Mouse (Mus musculus): ENCODE data around the gene Gdf5. TPM values are rescaled to one million over a fixed set of nuclear protein-coding genes. Genes with fewer than 3 reads are reported as not detected.
"Not testable (repeated sequence)": the region's sequence is repeated elsewhere in the genome, so short reads cannot be mapped to it uniquely, and the experiment has no call there.

Gdf5 gene
- total RNA-seq, 2 experiments from 2014 or later, result 0.13 TPM; not detected in 1

GRCm38 (mm10) chr2:155941697-155942442 is 3.3 kb downstream of the Gdf5 start:
- DNase-seq, result peak in 1 of 2 experiments; percentile 39

- no peak for DNase-seq
Observed at GRCm38 (mm10) chr2:155940681-155941080, 4.5 kb downstream of the Gdf5 start, which contains the start of gene Gm15557. Gene Gm15557 (plus strand): TSS chr2:155940728.

- DNase-seq, result no peak
Observed at GRCm38 (mm10) chr2:155939897-155940529, 5.2 kb downstream of the Gdf5 start.

GRCm38 (mm10) chr2:155929531-155930442 is 15.4 kb downstream of the Gdf5 start, which contains the start of gene Uqcc1:
Gene Uqcc1 (minus strand): TSS chr2:155930310.
- peak; percentile 96 for DNase-seq

GRCm38 (mm10) chr2:155928711-155929345 is 16.3 kb downstream of the Gdf5 start:
- DNase-seq, result no peak

GRCm38 (mm10) chr2:155925213-155925612 is 20.0 kb downstream of the Gdf5 start:
- not testable (repeated sequence) for DNase-seq

GRCm38 (mm10) chr2:155923143-155923542 is 22.0 kb downstream of the Gdf5 start:
- DNase-seq, result no peak

- DNase-seq, result no peak
Observed at GRCm38 (mm10) chr2:155914684-155915083, 30.5 kb downstream of the Gdf5 start.

GRCm38 (mm10) chr2:155903632-155904008 is 41.5 kb downstream of the Gdf5 start:
- no peak for DNase-seq

GRCm38 (mm10) chr2:155902989-155903631 is 42.1 kb downstream of the Gdf5 start:
- peak; percentile 32 to 48 for DNase-seq

- no peak for DNase-seq
Observed at GRCm38 (mm10) chr2:155895046-155895735, 50.0 kb downstream of the Gdf5 start.

- no peak for DNase-seq
Observed at GRCm38 (mm10) chr2:155894307-155895045, 50.7 kb downstream of the Gdf5 start.

Other genes starting within 250 kb of the Gdf5 start
- 1 to 10 TPM; 5.0 to 8.2 TPM for gene Edem2, start 215.9 kb downstream of the Gdf5 start, total RNA-seq (2021)
- not detected for gene Gm17581, start 209.5 kb downstream of the Gdf5 start, total RNA-seq (2021)
- 1 to 10 TPM; 2.4 to 4.8 TPM for gene Procr, start 194.2 kb downstream of the Gdf5 start, total RNA-seq (2021)
- gene Mmp24, start 170.0 kb downstream of the Gdf5 start, total RNA-seq (2021), result not detected
- 10 to 100 TPM; 31.4 to 34.4 TPM for gene BC029722, start 125.9 kb downstream of the Gdf5 start, total RNA-seq (2021)
- 10 to 100 TPM; 59.2 to 65.6 TPM for gene Eif6, start 118.4 kb downstream of the Gdf5 start, total RNA-seq (2021)
- gene Fam83c, start 110.5 kb downstream of the Gdf5 start, total RNA-seq (2021), result not detected
- gene Uqcc1, start 15.1 kb downstream of the Gdf5 start, total RNA-seq (2021), result 100 to 1,000 TPM; 279 to 347 TPM
- not detected for gene Gm15557, start 4.6 kb downstream of the Gdf5 start, total RNA-seq (2021)
- 1 to 10 TPM; 4.5 to 4.8 TPM for gene Cep250, start 11.1 kb upstream of the Gdf5 start, total RNA-seq (2021)
- under 1 TPM in 1 of 2 experiments, not detected in 1; 0.25 TPM for gene 6430550D23Rik, start 62.6 kb upstream of the Gdf5 start, total RNA-seq (2021)
- gene Ergic3, start 62.7 kb upstream of the Gdf5 start, total RNA-seq (2021), result 10 to 100 TPM; 56.9 to 65.5 TPM
- not detected for gene Fer1l4, start 107.6 kb upstream of the Gdf5 start, total RNA-seq (2021)
- gene Spag4, start 119.8 kb upstream of the Gdf5 start, total RNA-seq (2021), result 1 to 10 TPM; 1.5 to 2.1 TPM
- gene Cpne1, start 166.6 kb upstream of the Gdf5 start, total RNA-seq (2021), result 10 to 100 TPM; 11.2 to 12.1 TPM
- 10 to 100 TPM; 11.3 to 12.3 TPM for gene Rbm12, start 166.6 kb upstream of the Gdf5 start, total RNA-seq (2021)
- gene Gm28036, start 181.7 kb upstream of the Gdf5 start, total RNA-seq (2021), result 10 to 100 TPM in 1 of 2 experiments, 1 to 10 TPM in 1; 6.5 to 12.3 TPM
- gene Romo1, start 198.7 kb upstream of the Gdf5 start, total RNA-seq (2021), result 100 to 1,000 TPM; 383 to 389 TPM
- gene Nfs1, start 198.8 kb upstream of the Gdf5 start, total RNA-seq (2021), result 10 to 100 TPM; 93.7 to 97.1 TPM
- 100 to 1,000 TPM; 143 to 154 TPM for gene Rbm39, start 234.9 kb upstream of the Gdf5 start, total RNA-seq (2021)

Measured in heart, adult 18-20 months (tissue).